Mouse (Mus musculus): ENCODE data around the gene Dnmbp.

DNA sequence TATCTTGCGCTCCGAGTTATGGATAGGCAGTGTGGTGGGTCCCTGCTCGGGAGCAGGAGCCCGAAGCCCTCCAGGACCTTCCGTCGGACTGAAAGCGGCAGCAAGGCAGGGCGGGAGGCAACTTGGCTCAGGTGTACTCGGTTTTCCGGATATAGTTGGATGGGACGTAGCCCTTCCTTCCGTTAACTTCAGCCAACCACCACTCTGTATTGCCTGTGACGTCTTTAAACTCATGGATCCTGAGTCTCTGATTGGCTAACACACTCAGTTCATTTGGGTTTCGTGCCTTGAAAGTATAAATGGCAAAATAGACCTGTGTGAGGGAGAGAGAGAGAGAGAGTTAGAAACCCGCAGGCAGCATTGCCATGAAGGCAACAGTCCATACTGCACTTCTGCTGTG lies 92.0 kb downstream of the Dnmbp start:
- TF ChIP-seq HCFC1 (IDR thresholded peaks at IDR 0.05; ENCODE audit: low read depth, low read length) (no peak), MAX (IDR thresholded peaks at IDR 0.05; ENCODE audit: low read length) (no peak), CTCF (IDR thresholded peaks at IDR 0.05 in 2 of 3, conservative IDR thresholded peaks at IDR 0.05 in 1 of 3; ENCODE audit: control insufficient read depth in 1 of 3, insufficient read depth in 1 of 3, low read depth in 2 of 3, low read length in 3 of 3, poor library complexity in 1 of 3, severe bottlenecking in 1 of 3) (no peak), MAZ (IDR thresholded peaks at IDR 0.05; ENCODE audit: low read depth, low read length) (no peak), MYC (IDR thresholded peaks at IDR 0.05; ENCODE audit: low read depth, low read length) (no peak), ETS1 (IDR thresholded peaks at IDR 0.05; ENCODE audit: low read depth, low read length) (no peak)

Data from MEL (cell line).